Mouse (Mus musculus) left cerebral cortex, adult 18-20 months (tissue): ENCODE data around the gene H2-K1. TPM values are rescaled to one million over a fixed set of nuclear protein-coding genes. Genes with fewer than 3 reads are reported as not detected.
A peak's percentile ranks its signal among the peaks of the same experiment; 100 is the strongest.

Experiments
- DNase-seq, 2 experiments: peaks; one replicate each; pipeline ENCODE4 v3.0.0; 2021 to 2022; ENCODE audit warnings: low spot score in 2 of 2, mixed read lengths in 1 of 2
- total RNA-seq, 2 experiments: library from RNA; stranded (reverse); gene quantifications; 2 replicates each; pipeline ENCODE4 v1.2.3; 2021

The H2-K1 gene
- total RNA-seq, 2 experiments from 2014 or later: 30.9 to 33.6 TPM

DNA sequence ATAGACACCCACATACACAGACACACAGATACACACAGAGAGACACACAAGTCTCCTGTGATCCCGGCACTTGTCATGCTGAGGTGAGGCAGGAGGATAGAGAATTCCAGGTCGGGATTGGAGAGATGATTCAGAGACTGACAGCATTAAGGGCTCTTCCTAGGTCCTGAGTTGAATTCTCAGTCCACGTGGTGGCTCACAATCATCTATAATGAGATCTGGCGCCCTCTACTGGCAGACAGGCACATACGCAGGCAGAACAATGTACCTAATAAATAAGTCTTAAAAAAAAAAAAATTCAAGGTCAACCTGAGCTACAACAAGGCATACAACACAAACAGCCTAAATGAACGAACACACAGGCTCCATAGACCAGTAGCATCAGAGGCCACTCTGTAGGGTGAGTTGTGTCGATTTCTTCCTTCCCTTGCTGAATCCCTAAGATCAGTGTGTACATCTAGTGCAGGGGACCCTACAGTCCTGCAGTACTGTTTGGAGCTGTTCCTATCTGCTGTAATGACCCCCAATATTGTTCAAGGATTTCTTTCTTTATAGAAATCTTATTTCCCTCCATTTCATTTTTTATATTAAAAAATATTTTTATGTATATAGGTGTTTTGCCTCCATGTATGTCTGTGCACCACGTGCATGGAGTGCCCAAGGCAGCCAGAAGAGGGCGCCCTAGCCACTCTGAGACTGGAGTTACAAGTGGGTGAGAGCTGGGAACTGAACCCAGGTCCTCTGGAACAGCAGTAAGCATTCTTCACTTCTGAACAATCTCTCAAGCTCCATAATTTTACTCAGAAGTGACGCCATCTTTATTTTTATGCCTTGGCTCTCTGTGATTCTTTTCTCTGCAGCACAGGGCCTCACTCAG lies 8.1 kb downstream of the H2-K1 start:
- peak in 1 of 2 experiments; percentile 60 for DNase-seq

GRCm38 (mm10) chr17:33982136-33982535 lies 18.0 kb downstream of the H2-K1 start:
- peak in 1 of 2 experiments; percentile 67 for DNase-seq

- DNase-seq: peak; percentile 81 to 87
Measured at GRCm38 (mm10) chr17:33981192-33981909, 18.8 kb downstream of the H2-K1 start.

DNA sequence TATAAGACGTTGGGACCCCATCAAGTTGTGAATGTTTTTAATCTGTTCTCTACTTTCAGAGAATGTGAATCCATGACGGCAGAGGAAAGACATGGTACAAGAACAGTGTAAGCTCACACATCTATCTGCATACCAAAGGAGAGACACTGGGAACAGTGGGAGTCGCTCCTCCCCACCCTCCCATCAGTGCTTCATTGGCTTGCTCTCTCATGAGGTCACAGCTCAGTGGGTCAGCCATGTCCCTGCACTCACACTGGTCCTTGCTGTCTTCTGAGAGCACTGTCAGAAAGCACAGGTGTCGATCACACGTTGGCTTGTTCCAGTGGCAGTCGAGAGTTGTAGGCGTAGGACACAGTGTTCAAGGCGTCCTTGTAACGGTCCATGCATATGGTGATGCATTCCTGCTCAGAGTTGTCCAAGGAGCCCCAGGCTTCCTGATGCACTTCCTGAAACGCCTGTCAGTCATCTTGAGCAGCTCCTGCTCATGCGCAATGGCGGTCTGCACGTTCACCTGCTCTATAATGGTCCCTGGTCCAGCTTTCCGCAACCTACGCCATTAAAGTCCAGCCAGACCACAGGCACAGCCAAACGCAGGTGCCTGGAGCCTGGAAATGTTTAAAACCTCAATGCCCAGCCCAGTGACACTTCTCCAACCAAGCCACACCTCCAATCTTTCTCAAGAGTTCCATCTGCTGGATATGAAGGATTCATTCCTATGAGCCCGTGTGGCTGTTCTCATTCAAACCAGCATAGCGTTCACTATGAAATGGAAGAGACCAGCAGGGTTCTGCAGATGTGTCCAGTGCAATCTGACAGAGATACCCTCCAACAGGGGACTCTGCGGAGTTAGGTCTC lies 19.7 kb downstream of the H2-K1 start:
- no peak for DNase-seq

DNA sequence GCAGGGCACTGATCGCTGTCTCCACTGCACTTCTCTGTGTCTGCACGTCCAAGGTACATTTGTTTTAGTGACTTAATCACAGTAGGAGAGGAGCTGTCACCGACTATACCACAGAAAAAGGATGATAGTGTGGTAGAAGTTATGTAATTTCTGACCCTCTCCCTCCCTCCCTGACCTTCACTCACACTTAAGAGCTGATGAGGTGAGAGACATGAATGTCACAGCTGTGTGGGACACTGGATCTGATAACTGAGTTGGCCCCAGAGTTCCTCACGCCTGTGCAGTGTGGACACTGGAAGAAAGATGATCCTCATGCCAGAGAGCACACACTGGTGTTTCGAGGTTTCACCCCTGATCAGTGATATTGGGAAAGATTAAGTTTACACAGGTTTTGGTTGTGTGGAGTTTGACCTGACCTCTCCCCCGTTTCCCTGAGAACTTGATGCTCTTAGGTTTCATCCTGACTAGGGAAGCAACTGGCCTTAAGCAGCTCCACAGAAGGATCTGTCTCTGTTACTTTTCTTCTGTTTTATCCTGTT lies 20.6 kb downstream of the H2-K1 start:
- DNase-seq: no peak

GRCm38 (mm10) chr17:33978631-33979031 lies 21.5 kb downstream of the H2-K1 start:
- DNase-seq: peak in 1 of 2 experiments; percentile 38

- no peak for DNase-seq
Measured at GRCm38 (mm10) chr17:33977861-33978557, 22.1 kb downstream of the H2-K1 start.

DNA sequence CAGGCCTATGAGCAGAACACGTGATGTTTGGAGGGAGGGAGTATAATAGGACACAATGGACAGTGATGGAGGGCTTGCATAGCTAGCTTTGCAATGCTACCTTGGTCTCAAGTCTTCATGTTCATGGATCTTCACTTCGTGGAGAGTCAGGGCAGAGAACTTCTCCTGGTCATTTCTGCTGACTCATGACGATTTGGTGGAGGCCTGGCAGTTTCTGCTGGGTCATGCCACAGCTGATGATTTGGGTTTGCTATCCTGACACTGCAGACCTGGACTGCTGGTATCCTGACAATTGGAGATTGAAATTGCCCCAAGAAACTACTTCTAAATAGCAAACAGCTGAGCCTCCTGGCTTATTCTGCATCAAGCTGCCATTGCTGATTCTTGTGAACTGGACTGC lies 26.6 kb downstream of the H2-K1 start:
- no peak for DNase-seq

DNA sequence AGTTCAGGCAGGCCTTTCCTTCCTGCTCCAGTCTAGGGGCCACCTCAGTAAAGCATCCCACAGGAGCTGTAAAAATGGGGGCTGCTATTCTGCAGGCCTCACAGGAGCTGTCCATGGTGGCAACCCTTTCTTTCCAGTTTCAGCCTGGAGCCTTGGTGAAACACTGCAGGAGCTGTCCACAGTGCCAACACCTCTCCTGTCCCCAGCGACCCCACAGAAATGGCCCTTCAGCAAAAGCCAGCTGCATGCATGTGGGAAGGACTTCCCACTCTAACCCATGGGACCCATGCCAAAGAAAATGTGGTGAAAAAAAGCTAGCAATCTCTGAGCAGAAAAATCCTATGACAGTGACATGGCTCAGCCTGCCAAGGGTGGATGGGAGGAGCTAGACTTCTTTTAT lies 27.5 kb downstream of the H2-K1 start:
- DNase-seq: no peak

DNA sequence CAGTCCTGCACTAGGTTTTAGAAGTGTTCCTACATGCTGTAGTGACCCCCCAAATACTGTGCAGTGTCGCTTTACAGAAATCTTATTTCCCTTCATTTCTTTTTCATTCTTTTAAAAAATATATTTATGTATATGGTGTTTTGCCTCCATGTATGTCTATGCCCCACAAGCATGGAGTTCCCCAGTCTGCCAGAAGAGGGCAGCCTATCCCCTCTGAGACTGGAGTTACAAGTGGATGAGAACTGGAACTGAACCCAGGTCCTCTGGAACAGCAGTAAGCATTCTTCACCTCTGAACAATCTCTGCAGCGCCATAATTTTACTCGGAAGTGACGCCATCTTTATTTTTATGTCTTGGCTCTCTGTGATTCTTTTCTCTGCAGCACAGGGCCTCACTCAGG lies 30.8 kb downstream of the H2-K1 start:
- no peak for DNase-seq

DNA sequence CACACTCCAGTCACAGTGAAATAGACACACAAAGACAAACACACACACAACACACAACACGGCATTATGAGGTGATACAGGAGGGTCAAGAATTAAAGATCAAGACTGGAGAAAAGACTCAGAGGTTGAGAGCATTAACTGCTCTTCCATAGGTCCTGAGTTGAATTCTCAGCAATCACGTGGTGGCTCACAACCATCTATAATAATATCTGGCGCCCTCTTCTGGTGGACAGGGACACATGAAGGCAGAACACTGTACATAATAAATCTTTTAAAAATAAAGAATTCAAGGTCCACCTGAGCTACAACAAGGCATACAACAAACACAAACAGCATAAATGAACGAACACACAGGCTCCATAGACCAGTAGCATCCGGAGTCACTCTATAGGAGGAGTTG lies 31.2 kb downstream of the H2-K1 start:
- DNase-seq: no peak

GRCm38 (mm10) chr17:33968489-33968888 lies 31.7 kb downstream of the H2-K1 start:
- peak; percentile 65 to 70 for DNase-seq

DNA sequence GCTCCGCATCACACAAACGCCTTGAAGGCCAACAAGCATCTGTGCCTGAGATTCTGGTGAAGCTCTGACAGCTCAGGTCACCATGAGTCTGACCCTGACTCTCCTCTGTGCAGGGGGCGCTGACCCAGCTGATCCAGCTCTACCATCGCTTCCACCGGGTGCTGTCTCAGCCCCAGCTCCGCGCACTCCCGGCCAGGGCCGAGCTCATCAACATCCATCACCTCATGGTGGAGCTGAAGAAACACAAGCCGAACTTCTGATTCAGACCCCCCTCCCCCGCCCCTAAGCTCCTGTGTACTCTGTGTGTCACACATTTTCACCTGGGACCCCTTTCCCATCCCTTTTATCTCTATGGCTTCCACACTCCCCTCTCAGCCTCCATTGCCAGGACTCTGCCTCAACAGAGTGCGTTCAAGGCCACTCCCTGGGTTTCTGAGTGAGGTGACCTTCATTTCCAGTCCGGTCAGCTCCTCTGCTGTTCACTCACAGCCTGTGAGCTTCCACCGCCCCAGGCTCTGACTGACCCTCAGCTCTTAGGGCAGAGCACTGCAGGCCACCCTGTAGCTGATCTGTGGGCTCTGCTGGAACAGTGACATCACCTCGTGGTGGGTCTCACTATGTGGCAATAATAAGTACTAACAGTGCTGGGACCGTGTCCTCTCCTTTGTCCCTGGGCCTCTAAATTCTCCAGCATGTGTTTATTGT lies 34.1 kb downstream of the H2-K1 start:
- no peak for DNase-seq

DNA sequence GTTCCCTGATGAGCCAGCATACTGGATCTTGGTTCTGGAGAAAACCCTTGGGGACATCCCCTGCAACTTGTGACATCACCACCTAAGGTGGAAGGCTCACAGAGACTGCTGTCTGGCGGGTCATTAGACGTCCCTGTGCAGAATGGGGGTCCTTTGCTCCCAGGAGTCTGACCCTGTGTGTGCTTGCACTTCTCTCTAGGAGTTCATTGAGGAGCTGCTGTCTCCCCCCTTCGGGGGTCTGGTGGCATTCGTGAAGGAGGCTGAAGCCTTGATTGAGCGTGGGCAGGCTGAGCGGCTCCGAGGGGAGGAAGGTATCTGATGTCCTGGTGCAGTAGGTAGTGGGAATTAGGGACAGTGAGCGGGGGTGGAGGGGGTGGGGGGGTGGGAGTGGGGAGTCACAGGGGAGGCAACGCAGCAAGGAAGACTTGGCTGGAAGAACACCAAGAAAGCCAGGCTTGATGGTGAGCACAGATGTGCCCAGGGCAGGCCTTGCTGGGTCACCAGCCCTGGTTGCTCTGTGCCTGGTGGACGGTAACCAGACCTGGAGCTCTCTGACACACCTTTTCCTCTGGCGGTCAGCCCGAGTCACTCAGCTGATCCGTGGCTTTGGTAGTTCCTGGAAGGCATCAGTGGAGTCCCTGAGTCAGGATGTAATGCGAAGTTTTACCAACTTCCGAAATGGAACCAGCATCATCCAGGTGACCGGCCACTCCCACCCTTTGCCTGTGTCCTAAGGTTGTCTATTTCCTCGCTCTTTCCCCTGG lies 34.9 kb downstream of the H2-K1 start:
- no peak for DNase-seq

DNA sequence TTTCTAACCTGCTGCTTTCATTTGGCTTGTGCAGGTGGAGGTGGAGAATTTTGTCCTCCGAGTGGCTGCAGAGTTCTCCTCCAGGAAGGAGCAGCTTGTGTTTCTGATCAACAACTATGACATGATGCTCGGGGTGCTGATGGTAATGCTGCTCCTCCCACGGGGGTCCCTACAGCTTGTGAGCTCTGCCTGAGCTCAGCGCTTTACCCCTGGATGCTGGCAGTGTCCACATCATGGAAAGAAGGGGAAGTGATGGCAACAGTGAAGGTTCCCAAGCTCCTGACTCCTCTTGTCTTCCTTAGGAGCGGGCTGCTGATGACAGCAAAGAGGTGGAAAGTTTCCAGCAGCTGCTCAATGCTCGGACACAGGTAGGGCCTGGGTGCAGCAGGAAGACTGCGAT lies 37.3 kb downstream of the H2-K1 start:
- DNase-seq: no peak

DNA sequence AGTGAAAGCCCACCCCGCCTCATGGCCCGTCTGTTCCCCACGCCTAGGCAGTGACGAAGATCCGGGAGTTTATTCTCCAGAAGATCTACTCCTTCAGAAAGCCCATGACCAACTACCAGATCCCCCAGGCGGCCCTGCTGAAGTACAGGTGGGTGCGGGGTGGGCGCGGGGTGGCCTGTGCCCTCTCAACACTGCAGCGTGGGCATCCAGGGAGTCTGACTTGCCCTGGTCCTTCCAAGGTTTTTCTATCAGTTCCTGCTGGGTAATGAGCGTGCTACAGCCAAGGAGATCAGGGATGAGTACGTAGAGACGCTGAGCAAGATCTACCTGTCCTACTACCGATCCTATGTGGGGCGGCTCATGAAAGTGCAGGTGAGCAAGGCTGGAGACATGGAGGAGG lies 40.2 kb downstream of the H2-K1 start:
- DNase-seq: no peak

DNA sequence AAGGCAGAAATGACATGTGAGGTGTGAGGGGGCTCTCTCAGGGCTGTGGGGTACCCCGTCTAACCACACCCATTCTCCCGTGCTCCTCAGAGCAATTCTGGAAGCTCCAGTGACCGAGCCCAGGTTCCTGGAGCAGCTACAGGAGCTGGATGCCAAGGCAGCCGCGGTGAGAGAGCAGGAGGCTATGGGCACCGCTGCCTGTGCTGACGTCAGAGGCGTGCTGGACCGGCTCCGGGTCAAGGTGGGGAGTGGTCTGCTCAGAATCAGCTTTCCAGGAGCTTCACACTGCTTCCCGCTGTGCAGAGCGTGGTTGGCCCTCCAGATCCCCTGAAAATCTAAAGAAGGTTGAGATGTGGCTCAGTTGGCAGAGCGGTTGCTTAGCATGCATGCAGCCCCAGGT lies 41.0 kb downstream of the H2-K1 start:
- no peak for DNase-seq

GRCm38 (mm10) chr17:33958451-33958850 lies 41.7 kb downstream of the H2-K1 start:
- DNase-seq: no peak

GRCm38 (mm10) chr17:33957493-33957892 lies 42.7 kb downstream of the H2-K1 start:
- DNase-seq: no peak
